Mouse (Mus musculus): ENCODE measurements around the gene Alox5ap. TPM values are rescaled to one million over a fixed set of nuclear protein-coding genes. Genes with fewer than 3 reads are reported as not detected.

Alox5ap gene
- polyA plus RNA-seq, 1 experiment from 2014 or later = 5.6 TPM

GRCm38 (mm10) chr5:149329098-149329887, 64.7 kb downstream of the Alox5ap start:
- H3K4me2 ChIP-seq (replicated peaks; ENCODE audit: low read depth, low read length) = no peak overlapping the region
- H3K36me3 ChIP-seq (ENCODE audit: control insufficient read depth, insufficient read depth, low read length) = no peaks in the 10 kb centered on the region
- H3K27ac ChIP-seq (ENCODE audit: low read depth, low read length) = no peak overlapping the region
- H3K27me3 ChIP-seq (ENCODE audit: control insufficient read depth, insufficient read depth, low read length) = no peaks in the 10 kb centered on the region
- H3K9ac ChIP-seq (ENCODE audit: low read depth, low read length) = no peak overlapping the region; the same call in 1 of the 2 replicates
- H3K9me3 ChIP-seq (ENCODE audit: control insufficient read depth, low read length) = no peaks in the 10 kb centered on the region
- ATAC-seq (ENCODE audit: low FRiP score) (no peak), DNase-seq (ENCODE audit: low spot score) (no peak)
- H3K4me3 ChIP-seq (ENCODE audit: low read depth, low read length) = no peak overlapping the region
- H3K4me1 ChIP-seq (replicated peaks; ENCODE audit: control insufficient read depth, insufficient read depth, low read length) = no peaks in the 10 kb centered on the region
- WGBS = 57% methylated on average over 12 of the region's 12 CpGs

- WGBS = 52% methylated on average over 1 of the region's 1 CpGs
- no peaks in the 10 kb centered on the region for H3K4me1 ChIP-seq (replicated peaks; ENCODE audit: control insufficient read depth, insufficient read depth, low read length)
Observed at GRCm38 (mm10) chr5:149330601-149331000, 66.0 kb downstream of the Alox5ap start.

GRCm38 (mm10) chr5:149331407-149332143, 67.0 kb downstream of the Alox5ap start:
- H3K36me3 ChIP-seq (ENCODE audit: control insufficient read depth, insufficient read depth, low read length) = no peaks in the 10 kb centered on the region
- H3K9me3 ChIP-seq (ENCODE audit: control insufficient read depth, low read length) = no peaks in the 10 kb centered on the region
- 59% methylated on average over 10 of the region's 10 CpGs for WGBS
- 0 out of 2 replicates have a peak overlapping the region, but pooled peaks have one; percentile 25 for H3K27ac ChIP-seq (ENCODE audit: low read depth, low read length)
- ATAC-seq (ENCODE audit: low FRiP score) (no peak), DNase-seq (ENCODE audit: low spot score) (no peak)
- H3K4me2 ChIP-seq (replicated peaks; ENCODE audit: low read depth, low read length) = no peak overlapping the region
- H3K27me3 ChIP-seq (ENCODE audit: control insufficient read depth, insufficient read depth, low read length) = no peaks in the 10 kb centered on the region
- H3K4me3 ChIP-seq (ENCODE audit: low read depth, low read length) = no peak overlapping the region
- no peak overlapping the region for H3K9ac ChIP-seq (ENCODE audit: low read depth, low read length)
- no peaks in the 10 kb centered on the region for H3K4me1 ChIP-seq (replicated peaks; ENCODE audit: control insufficient read depth, insufficient read depth, low read length)

More at GRCm38 (mm10) chr5:149330601-149331000, 66.0 kb downstream of the Alox5ap start:
- no peaks in the 10 kb centered on the region for H3K36me3 ChIP-seq (ENCODE audit: control insufficient read depth, insufficient read depth, low read length)
- DNase-seq (ENCODE audit: low spot score) (no peak), ATAC-seq (ENCODE audit: low FRiP score) (no peak)
- H3K27ac ChIP-seq (ENCODE audit: low read depth, low read length) = no peak overlapping the region
- no peak overlapping the region for H3K4me3 ChIP-seq (ENCODE audit: low read depth, low read length)
- H3K4me2 ChIP-seq (replicated peaks; ENCODE audit: low read depth, low read length) = no peak overlapping the region
- H3K9ac ChIP-seq (ENCODE audit: low read depth, low read length) = no peak overlapping the region
- no peaks in the 10 kb centered on the region for H3K9me3 ChIP-seq (ENCODE audit: control insufficient read depth, low read length)
- no peaks in the 10 kb centered on the region for H3K27me3 ChIP-seq (ENCODE audit: control insufficient read depth, insufficient read depth, low read length)

- Histone ChIP-seq H3K9ac (ENCODE audit: low read depth, low read length) (no peak overlapping the region), H3K4me2 (replicated peaks; ENCODE audit: low read depth, low read length) (no peak overlapping the region), H3K27ac (ENCODE audit: low read depth, low read length) (no peak overlapping the region), H3K27me3 (ENCODE audit: control insufficient read depth, insufficient read depth, low read length) (no peaks in the 10 kb centered on the region), H3K4me1 (replicated peaks; ENCODE audit: control insufficient read depth, insufficient read depth, low read length) (no peaks in the 10 kb centered on the region), H3K36me3 (ENCODE audit: control insufficient read depth, insufficient read depth, low read length) (no peaks in the 10 kb centered on the region), H3K4me3 (ENCODE audit: low read depth, low read length) (no peak overlapping the region), H3K9me3 (ENCODE audit: control insufficient read depth, low read length) (no peaks in the 10 kb centered on the region)
- 94% methylated on average over 4 of the region's 4 CpGs for WGBS
- ATAC-seq (ENCODE audit: low FRiP score) (no peak), DNase-seq (ENCODE audit: low spot score) (no peak)
Observed at GRCm38 (mm10) chr5:149332787-149333186, 68.2 kb downstream of the Alox5ap start.

GRCm38 (mm10) chr5:149333941-149334698, 69.6 kb downstream of the Alox5ap start:
- no peak overlapping the region for H3K27ac ChIP-seq (ENCODE audit: low read depth, low read length)
- H3K9me3 ChIP-seq (ENCODE audit: control insufficient read depth, low read length) = no peaks in the 10 kb centered on the region
- DNase-seq (ENCODE audit: low spot score) = no peak
- H3K27me3 ChIP-seq (ENCODE audit: control insufficient read depth, insufficient read depth, low read length) = no peaks in the 10 kb centered on the region
- WGBS = 94% methylated on average over 8 of the region's 8 CpGs
- no peaks in the 10 kb centered on the region for H3K4me1 ChIP-seq (replicated peaks; ENCODE audit: control insufficient read depth, insufficient read depth, low read length)
- H3K4me2 ChIP-seq (replicated peaks; ENCODE audit: low read depth, low read length) = no peak overlapping the region
- H3K4me3 ChIP-seq (ENCODE audit: low read depth, low read length) = no peak overlapping the region
- H3K9ac ChIP-seq (ENCODE audit: low read depth, low read length) = no peak overlapping the region
- H3K36me3 ChIP-seq (ENCODE audit: control insufficient read depth, insufficient read depth, low read length) = no peaks in the 10 kb centered on the region
- ATAC-seq (ENCODE audit: low FRiP score) = no peak

- 92% methylated on average over 12 of the region's 12 CpGs for WGBS
- no peak overlapping the region for H3K27ac ChIP-seq (ENCODE audit: low read depth, low read length)
- H3K4me3 ChIP-seq (ENCODE audit: low read depth, low read length) = no peak overlapping the region
- H3K36me3 ChIP-seq (ENCODE audit: control insufficient read depth, insufficient read depth, low read length) = no peaks in the 10 kb centered on the region
- no peaks in the 10 kb centered on the region for H3K9me3 ChIP-seq (ENCODE audit: control insufficient read depth, low read length)
- no peak overlapping the region for H3K9ac ChIP-seq (ENCODE audit: low read depth, low read length)
- H3K4me2 ChIP-seq (replicated peaks; ENCODE audit: low read depth, low read length) = no peak overlapping the region
- no peaks in the 10 kb centered on the region for H3K4me1 ChIP-seq (replicated peaks; ENCODE audit: control insufficient read depth, insufficient read depth, low read length)
- H3K27me3 ChIP-seq (ENCODE audit: control insufficient read depth, insufficient read depth, low read length) = no peaks in the 10 kb centered on the region
- ATAC-seq (ENCODE audit: low FRiP score) = no peak
- no peak for DNase-seq (ENCODE audit: low spot score)
Observed at GRCm38 (mm10) chr5:149335009-149335408, 70.4 kb downstream of the Alox5ap start.

- WGBS = 49% methylated on average over 21 of the region's 21 CpGs
- Histone ChIP-seq H3K4me3 (ENCODE audit: low read depth, low read length) (no peak overlapping the region), H3K9me3 (ENCODE audit: control insufficient read depth, low read length) (no peaks in the 10 kb centered on the region), H3K27me3 (ENCODE audit: control insufficient read depth, insufficient read depth, low read length) (no peaks in the 10 kb centered on the region), H3K4me1 (replicated peaks; ENCODE audit: control insufficient read depth, insufficient read depth, low read length) (no peaks in the 10 kb centered on the region), H3K9ac (ENCODE audit: low read depth, low read length) (no peak overlapping the region), H3K36me3 (ENCODE audit: control insufficient read depth, insufficient read depth, low read length) (no peaks in the 10 kb centered on the region), H3K27ac (ENCODE audit: low read depth, low read length) (no peak overlapping the region), H3K4me2 (replicated peaks; ENCODE audit: low read depth, low read length) (no peak overlapping the region)
- peak; percentile 85 for ATAC-seq (ENCODE audit: low FRiP score)
- DNase-seq (ENCODE audit: low spot score) = peak; percentile 90
Observed at GRCm38 (mm10) chr5:149335563-149336238, 71.1 kb downstream of the Alox5ap start.

GRCm38 (mm10) chr5:149337148-149337547, 72.6 kb downstream of the Alox5ap start:
- H3K27me3 ChIP-seq (ENCODE audit: control insufficient read depth, insufficient read depth, low read length) = no peaks in the 10 kb centered on the region
- ATAC-seq (ENCODE audit: low FRiP score) (no peak), DNase-seq (ENCODE audit: low spot score) (no peak)
- no peak overlapping the region for H3K9ac ChIP-seq (ENCODE audit: low read depth, low read length)
- no peak overlapping the region for H3K27ac ChIP-seq (ENCODE audit: low read depth, low read length)
- WGBS = 84% methylated on average over 10 of the region's 10 CpGs
- H3K4me3 ChIP-seq (ENCODE audit: low read depth, low read length) = no peak overlapping the region
- no peaks in the 10 kb centered on the region for H3K9me3 ChIP-seq (ENCODE audit: control insufficient read depth, low read length)
- H3K4me2 ChIP-seq (replicated peaks; ENCODE audit: low read depth, low read length) = no peak overlapping the region
- no peaks in the 10 kb centered on the region for H3K36me3 ChIP-seq (ENCODE audit: control insufficient read depth, insufficient read depth, low read length)
- no peaks in the 10 kb centered on the region for H3K4me1 ChIP-seq (replicated peaks; ENCODE audit: control insufficient read depth, insufficient read depth, low read length)
